ENCODE assay signal across 21 mouse cellular contexts in the genomic region with DNA sequence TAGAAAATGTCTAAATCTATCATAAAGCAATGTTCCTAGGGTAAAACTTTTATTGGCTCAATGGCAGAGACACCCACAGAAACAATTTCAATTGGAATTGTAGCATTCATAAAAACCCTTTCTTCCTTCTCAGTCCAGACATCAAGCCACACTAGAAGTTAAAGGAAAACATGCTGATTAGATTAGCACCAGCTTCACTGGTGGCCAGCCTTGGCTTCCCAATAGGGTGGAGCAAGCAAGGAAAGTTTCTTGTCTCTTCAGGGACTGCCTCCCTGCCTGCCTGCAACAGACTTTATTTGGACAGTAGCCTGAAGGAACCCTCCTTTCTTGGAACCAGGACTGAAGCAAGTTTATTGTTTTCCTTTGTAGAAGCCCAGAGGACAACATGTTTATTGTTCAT.
"Had no signal": no experiment of that assay in that cellular context is flagged by ENCODE, and none has a peak within 500 bp of the region (broad histone marks: within the 10 kb centered on the region; RNA-seq: fewer than 3 reads in every experiment).

No protein-coding gene starts in this region.

- H3K4me3 ChIP-seq: kidney, embryonic 15.5 days; left cerebral cortex, adult 2 months; limb, embryonic 12.5 days; megakaryocyte, embryonic 14.5 days had no signal

- H3K9me3 ChIP-seq: kidney, embryonic 15.5 days; limb, embryonic 12.5 days; megakaryocyte, embryonic 14.5 days had no signal

- DNase-seq: kidney, adult 2 months; kidney, postnatal 10 days; kidney, postnatal 36 days; layer of hippocampus, postnatal 36 days; lung, adult 18-20 months; lung, postnatal 14 days; midbrain, embryonic 14.5 days; right cerebral cortex, adult 18-20 months; right cerebral cortex, postnatal 25 days; spleen, adult 18-20 months; thymus, adult 18-20 months; thymus, postnatal 36 days had no signal

- H3K4me2 ChIP-seq: kidney, embryonic 15.5 days; limb, embryonic 12.5 days; liver, embryonic 11.5 days; midbrain, embryonic 11.5 days had no signal

- H3K27me3 ChIP-seq: kidney, embryonic 15.5 days; limb, embryonic 12.5 days; megakaryocyte, embryonic 14.5 days had no signal

- ATAC-seq: intestine, postnatal 0 days had no signal

- H3K27ac ChIP-seq: kidney, embryonic 15.5 days; left cerebral cortex, adult 2 months; limb, embryonic 12.5 days; liver, embryonic 14.5 days; macrophage had no signal

- H3K36me3 ChIP-seq: kidney, embryonic 15.5 days; limb, embryonic 12.5 days had no signal

- H3K4me1 ChIP-seq: kidney, embryonic 15.5 days; limb, embryonic 12.5 days had no signal

- H3K9ac ChIP-seq: kidney, embryonic 15.5 days; limb, embryonic 12.5 days; liver, embryonic 14.5 days had no signal
